Mouse (Mus musculus) lung, postnatal 4 days (tissue): ENCODE data around the gene Rftn1.

ENCODE experiments used
- DNase-seq, 2 experiments: peaks; one replicate each; pipeline ENCODE4 v3.0.0; 2021

The Rftn1 gene

DNA sequence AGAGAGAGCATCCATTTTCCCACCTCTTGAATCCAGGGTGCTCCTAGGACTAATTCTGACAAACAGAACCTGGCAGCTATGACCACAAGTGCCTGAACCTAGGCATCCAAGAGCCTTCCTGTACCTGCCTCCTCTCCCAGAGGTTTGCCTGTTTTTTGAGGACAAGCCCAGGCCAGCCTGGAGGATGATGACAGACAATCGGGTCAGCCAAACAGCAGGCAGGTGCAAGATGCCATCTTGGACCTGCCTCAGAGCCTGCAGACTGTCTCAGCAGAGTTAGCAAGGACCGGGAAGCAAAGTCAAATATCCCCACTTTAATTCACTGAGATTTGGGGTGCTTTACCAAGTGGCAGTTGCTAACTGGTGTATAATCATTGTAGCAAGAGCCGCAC lies 170.7 kb downstream of the Rftn1 start:
- no peak for DNase-seq

DNA sequence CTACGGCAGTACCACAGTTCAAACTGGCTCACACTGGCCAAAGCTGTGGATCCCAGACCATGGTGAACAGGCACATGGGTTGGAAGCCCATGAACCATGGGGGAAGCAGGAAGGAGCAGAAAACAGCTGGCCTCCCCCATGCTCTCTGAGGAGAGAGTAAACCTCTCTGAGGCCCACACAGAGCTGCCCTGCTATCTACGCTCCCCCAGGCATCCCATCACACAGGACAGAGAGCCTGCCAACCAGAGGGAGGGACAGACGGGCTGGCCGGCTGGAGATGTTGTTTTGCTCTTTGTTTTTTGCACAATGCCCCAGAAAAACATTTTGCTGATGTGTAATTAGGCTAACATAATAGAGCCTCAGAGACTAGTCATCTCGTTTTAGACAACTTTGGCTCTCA lies 171.4 kb downstream of the Rftn1 start:
- no peak for DNase-seq

DNA sequence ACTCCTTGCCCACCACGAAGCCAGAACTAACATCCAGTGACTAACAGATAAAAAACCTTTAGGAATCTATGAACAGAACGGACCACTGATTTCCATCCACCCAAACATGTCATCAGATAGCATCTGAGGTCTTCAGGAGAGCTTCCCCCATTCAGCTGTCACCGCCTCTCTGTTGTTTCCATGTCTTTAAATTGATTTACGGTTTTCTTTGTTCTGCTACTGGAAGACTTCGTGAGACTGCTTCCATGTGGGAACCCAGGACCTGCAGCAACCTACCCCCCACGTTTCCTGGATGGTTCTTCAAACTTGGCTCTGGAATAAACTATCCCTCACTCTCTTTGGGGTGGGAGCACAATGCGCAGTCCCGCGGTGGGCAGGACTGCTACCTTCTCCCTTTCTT lies 175.8 kb downstream of the Rftn1 start:
- no peak for DNase-seq

DNA sequence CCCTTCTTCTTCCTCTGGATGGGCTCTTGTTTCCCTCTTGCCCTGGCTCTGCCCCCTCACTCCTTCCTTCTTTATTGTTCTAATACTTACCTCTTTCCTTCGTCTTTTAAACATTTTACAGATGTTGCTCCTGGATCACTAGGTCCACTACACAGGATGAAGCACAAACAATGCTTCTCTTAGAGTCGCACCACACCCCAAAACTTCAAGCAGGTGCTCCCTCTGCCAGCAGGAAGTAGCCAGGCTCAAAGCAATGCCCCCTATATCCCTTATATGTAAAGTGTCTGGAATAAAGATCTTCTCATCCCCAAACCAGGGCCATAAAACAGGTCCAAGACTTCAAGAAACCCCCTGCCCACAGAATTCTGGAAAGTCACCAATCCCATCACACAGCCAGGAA lies 176.6 kb downstream of the Rftn1 start:
- no peak for DNase-seq

DNA sequence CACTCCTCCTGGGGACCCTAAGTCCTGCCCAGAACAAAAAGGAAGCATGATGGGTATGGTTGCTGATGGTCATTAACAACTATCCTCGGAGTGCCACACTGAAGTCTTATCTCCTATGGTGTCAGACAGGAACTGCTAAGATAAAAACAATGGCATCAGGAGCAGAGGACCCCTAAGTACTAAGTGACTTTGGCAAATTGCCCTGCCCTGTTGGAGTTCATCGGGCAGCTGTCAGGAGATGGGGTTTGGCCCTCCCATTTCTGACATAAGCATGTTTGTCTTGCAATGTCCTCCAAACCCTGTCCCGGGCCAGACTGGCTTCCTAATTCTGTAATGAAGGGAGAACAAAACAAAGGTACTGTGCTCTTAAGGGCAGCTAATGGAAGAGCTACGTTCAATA lies 180.4 kb downstream of the Rftn1 start:
- no peak for DNase-seq

DNA sequence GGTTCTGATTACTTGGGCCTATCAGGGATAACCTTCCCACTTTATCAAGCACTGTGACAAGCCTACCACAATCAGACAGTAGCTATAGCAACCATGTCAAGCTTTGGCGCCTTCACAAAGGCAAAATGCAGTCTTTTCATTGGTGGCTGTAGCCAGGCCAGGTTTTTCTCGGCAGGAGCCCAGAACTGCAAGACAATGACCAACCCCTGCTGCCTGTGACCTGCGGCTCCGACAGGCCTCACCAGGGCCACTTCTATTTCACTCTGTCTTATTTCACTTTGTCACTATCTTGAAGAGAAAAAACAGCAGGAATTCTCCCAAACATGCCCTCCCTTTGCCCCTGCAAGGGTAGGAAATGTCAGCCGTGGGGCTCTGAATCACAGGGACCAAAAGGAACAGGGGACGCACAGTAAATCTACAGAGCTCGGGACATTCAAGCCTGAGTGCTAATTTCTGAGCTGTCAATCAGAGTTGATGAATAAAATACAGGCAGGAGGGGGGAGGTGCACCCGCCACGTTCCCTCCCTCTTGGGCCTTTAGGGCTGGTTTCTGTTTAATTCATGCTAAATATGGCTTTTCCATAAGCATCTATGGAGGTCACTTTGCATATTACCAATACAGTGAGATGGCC lies 183.6 kb downstream of the Rftn1 start:
- no peak for DNase-seq

DNA sequence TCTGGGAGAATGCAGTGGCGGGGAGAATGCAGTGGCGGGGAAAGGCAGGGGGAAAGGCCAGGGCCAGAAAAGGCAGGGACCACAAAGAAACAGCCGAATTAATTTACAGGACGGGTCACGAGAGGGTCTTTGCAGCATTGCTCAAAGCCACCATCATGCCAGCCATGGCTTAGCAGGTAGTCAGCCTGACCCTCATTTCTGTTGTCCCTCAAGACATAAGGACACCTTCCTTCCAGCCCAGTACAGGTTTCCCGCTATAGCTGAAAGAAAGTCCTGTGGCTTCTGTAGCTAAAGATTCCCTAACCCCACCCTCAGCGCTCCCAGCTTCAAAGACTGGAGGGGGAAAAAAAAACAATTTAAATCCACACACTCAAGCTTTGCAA lies 184.1 kb downstream of the Rftn1 start:
- DNase-seq, result no peak

DNA sequence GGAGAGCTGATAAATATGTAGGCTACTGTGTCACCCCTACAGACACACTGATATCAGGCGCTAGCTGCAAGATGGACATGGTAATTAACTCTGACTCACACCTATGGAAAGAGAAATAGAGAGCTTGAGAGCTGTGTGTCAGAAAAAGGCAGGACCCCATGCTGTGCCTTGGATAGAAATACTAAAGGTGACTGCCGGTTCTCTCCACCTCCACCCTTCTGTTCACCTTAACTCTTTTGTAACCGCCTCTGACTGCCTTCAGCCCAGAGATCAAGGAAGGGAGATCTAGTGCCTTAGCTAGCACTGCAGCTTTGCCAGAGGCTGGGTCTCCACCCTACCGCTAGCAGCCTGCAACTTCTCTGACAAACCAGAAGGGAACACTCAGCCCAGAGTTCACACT lies 187.3 kb downstream of the Rftn1 start:
- DNase-seq, result no peak

DNA sequence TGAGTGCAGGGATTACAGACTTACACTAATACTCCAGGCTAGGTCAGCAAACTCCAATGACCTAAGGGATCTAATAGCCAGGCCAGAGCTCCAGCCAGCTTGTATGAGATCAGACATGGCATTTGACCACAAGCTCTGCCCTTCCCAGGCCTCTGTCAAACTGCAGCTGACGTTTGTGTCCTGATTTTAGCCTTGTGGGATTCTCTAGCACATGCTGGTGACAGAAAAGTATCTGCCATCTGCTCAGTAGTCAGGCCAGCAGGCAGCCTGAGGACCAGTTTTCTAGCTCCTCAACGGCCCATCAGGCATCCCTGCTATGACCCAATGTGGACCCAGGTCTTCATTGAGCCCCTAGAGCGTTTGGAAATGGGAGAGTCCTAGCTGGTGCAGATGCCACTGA lies 188.3 kb downstream of the Rftn1 start:
- no peak for DNase-seq

DNA sequence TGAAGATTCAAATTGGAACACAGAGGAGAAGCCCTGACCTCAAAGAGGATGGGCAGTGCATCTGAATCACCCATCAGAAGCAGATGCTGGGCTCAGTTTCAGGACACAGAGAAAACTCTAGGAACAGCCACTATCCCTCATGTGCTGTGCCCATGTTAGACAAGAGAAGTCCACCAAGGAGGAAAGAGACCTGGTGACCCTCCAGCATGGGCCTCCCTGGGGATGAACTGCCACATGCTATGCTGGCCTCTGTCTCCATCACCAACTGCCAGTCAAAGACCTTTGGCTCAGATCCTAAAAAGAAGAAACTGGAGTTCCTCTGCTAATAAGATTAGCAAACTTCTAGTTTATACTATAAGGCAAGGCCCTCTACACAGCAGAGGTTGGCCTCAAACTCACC lies 188.7 kb downstream of the Rftn1 start:
- no peak for DNase-seq

DNA sequence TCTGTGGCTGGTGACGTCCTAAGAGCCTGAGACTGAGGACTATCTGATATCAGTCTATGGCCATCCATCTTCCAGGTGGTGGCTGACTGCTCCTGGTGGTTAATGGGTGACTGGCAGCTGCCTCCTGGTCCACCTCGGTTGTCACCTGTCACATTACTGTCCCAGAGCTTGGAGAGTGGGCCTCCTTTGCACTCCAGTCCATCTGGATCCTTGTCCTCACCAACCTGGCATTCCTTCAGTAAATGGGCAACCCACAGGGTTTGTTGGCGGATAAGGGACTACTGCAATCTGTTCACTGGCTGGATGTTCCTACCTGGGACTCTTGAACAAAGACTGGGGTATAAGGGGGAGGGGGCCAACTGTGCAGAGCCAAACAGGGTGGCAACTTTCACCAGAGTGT lies 189.9 kb downstream of the Rftn1 start:
- no peak for DNase-seq

DNA sequence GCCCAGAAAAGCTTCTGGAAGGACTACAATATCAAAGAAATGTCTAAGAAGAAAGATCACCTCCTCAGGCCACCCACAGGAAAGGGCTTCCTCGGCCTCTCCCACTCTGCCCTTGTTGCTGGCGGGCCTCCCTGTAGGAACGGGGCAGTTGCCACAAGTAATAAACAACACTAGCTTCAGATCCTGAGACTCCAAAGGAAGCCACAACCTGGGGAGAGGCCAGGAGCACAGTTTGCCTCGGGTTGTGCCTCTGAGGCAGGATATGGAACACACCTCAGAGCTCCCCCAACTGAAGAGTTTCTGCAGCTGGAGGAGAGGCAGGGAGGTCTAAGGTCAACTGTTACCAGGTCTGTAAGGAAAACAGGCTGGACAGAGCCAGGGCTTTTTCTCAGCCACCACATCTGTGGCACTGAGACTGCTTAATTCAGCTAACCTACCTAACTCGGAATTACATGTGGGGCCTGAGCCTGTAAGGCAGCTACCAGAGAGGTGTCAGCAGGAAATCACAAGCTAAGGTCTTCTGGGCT lies 193.8 kb downstream of the Rftn1 start:
- no peak for DNase-seq

DNA sequence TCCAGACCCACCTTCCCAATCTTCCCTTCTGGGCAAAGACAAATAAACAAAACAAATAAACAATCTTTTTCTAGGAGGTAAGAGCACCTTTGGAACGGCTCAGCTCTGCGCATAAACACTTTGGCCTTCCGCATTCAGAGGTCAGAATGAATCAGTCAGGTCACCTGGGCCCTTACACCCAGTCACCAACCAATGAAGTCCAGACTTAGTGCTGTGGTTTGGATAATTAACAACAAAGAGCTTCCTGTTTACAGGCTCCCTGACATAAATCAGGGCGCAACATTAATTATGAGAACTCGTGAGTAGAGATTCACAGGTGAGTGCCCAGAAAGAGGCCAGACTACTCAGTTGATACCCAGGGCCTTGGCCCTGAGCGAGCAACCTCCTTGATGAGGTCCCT lies 194.4 kb downstream of the Rftn1 start:
- no peak for DNase-seq

DNA sequence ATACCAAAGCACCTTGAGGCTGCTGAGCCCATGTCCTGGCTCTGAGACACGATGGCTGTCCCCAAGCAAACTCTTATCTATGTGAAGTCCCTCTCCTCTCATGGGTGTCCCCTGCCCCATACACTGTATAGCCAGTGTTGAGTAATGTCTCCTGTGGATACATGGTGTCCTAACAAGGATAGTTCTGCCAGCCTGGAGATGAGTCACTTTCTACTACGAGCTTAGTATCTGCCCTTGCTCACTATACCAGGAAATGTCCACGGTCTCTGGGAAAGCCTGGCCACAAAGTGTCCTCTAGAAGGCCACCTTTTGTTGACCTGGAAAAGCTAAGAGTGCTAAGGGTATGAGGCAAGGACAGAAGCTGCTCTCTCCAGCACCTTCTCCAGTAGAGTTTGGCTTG lies 195.2 kb downstream of the Rftn1 start:
- no peak for DNase-seq

DNA sequence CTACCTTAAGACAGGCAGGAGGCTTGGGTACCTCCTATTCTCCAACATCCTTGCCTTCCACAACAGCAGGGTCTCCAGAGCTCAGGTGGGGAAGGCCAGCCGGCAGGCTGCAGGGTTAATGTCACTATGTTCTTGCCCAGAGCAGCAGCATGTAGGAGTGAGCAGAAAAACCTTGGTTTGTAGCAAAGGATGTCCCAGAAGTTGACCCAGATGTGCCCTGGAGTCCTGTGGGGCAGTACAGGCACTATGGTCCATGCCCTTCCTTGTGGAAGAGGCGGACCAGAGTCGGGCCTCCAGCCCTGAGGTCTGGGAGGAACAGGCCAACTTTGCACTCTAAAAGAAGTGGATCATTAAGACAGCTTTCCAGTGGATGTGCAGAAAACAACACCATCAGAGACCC lies 196.8 kb downstream of the Rftn1 start:
- DNase-seq, result no peak

DNA sequence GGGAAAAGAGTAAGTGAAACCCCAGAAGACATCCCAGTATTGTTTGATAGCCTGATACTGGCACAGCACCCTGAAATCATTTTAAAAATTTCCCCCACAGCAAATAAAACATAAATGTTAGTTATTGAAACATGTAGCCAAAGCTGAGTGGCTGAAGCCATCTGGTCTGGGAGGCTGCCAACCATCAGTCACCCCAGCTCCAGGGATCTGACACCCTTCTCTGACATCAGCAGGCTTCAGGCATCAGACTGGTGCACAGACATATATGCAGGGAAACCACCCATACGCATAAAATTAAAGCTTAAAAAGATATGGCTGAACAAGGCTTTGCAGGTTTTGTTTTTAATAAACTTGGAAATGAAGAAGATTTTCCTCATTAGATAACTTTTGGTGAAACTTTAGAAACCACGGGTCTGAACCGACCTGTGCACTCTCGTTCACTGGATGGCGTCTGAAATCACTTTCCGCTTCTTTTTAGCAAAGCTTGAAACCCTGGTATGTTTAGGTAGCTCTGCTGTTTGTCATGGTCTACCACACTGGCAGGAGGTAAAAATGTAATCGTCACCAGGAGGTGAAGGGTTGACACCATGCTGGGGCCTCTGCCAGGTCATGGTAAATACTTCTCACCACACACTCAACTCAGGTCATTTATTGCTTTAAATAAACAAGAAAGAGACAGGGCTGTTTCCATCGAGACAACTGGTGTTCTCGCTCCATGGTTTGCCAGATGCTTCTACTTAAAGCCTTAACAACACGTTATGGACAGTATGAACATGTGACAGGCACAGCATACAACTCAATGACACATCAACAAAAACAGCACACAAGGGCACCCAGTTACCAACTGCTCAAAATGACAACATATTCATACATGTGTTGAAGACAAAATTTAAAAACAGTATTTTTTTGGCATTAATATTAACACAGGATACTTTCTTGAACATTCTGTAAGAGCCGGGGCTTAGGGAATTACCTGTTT lies 197.6 kb downstream of the Rftn1 start:
- DNase-seq, result no peak

DNA sequence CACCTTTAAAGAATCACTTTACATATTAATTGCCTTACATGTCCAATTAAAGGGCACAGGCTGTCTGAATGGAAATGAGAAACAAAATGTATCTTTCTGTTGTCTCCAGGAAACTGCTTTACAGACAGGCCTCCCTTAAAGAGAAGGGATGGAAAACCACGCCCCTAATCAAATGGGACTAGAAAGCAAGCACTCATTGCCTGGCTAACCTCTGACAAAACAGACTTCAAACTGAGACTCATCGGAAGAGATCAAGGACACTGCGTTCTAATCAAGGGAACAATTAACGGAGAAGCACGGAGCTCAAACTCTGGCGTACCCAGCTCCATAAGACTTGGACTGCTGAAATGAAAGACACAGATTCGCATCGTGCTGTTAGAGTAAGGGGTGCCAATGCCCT lies 200.9 kb downstream of the Rftn1 start:
- no peak for DNase-seq

DNA sequence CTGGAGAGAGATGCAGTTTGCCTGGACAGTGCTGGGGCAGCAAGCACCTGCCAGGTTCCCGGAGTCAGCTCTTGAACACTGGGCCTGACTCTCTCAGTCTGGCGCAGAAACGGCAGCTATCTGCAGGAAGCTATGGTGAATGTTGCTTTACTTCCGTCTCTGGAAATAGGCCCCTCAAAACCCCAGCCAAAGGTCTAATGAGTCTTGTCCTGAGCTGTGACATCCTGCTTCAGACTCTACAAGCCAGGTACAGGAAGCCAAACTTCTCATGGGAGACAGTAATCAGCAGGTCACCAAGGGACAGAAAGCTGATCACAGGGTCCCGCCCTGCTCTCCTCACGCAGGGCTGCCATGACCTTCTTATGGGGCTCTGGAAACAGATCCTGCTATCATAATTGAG lies 203.4 kb downstream of the Rftn1 start:
- no peak for DNase-seq

DNA sequence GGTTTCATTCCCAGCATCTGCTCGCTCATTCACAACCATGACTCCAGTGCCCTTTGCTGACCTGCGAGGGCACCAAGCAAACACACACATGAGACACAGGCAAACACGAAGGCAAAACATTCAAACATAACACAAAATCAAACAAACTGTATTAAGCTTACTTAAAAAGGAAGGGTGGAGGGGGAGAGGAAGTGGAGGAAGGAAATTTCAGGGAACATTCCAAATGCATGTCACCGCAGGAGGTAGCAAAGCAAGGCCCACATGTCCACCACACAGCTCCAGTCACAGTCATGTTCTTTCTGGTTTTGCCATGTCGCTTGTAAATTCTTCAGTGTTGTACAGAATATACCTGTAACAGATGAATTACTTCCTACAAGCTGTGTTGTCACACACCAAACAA lies 207.0 kb downstream of the Rftn1 start:
- no peak for DNase-seq

DNA sequence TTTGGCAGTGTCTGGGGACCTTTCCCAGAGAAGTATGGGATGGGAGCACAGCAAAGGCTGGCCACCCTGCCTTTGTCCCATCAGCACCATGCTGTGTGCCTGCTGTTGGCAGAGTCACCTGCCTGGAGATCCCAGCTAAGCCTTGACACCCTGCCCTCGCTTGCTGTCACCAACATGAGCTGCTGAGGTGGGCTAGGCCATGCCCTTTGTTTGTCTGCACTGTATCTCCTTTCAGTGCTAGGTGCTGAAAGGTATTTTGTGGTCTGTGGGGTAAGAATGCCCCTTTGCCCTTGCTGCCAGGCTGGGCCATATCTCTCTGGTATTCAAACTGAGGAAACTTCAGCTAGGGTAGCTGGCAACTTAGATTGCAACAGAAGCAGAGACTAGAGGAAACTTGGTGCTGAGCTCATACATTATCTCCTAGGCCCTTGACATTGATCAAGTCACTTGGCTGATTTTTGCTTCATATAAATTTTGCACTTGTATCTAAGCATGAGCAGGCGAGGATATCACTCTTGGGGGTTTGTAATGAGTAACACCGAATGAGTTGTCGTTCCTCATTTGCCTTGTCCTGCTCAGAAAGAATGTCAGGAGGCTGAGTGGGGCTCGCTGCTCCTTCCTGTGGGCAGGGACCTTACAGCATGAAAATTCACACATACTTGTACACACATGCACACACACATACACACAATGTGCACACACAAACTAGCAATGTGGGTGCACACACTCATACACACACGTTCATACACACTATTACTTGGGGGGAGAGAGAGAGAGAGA lies 207.7 kb downstream of the Rftn1 start:
- no peak for DNase-seq

DNA sequence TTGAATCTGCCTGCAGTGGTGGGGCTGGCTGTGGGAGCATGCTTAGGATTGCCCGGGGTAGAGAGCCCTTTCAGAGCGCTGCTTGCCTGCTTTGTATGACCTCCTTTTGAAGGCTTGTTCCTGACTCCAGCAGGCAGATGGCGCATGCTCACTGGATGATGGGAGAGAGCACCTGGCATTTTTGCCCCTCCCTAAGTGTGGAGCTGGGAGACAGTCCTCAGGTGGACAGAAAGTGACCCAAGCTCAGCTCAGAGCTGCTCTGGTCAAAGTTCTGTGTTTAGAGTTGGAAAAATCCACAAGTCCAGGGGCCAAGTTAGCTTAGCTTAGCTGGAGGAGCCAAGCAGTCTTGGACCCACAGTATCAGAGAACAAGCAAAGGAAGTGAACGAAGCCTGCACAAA lies 208.9 kb downstream of the Rftn1 start:
- DNase-seq, result no peak

DNA sequence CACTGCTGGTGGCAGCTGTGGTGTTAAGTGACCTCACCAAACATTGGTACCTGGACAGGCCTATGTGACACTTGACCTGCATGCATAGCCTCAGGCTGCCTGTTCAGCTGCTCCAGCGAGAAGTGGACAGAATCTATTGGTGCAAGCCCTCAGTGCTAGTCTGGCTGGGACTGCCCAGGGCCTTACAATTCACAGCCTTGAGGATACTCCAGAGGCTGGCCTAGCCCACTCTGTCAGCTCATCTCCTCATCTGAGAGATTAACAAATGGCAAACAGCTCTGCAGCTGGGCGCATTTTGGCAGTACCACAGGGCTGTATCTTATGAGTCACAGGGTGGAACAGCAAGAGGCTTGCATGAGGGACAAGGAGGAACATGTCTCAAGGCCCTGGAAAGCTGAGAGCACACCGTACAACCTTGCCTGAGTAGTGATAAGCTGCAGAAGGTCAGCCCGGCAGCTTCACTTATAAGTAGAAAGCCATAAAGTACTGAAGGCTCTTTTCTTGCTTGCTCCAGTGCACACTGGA lies 210.7 kb downstream of the Rftn1 start:
- no peak for DNase-seq

DNA sequence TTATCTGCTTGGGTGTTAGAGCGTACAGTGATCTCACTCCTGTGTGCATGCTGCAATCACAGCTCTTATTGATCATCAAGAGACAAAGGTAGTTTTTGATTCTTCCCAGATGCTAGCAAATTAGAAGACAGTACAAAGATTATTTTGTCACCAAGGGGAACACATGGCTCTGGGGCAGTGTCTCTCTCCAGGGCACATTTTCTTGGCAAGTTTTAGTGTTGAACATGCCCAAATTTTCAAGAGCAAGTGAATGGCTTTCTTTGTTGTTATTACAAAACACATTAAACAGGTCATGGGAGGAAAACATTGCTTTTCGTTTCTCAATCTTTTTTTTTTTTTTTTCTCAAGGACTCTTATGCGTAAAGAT lies 213.1 kb downstream of the Rftn1 start:
- no peak for DNase-seq
